In the genomic region with DNA sequence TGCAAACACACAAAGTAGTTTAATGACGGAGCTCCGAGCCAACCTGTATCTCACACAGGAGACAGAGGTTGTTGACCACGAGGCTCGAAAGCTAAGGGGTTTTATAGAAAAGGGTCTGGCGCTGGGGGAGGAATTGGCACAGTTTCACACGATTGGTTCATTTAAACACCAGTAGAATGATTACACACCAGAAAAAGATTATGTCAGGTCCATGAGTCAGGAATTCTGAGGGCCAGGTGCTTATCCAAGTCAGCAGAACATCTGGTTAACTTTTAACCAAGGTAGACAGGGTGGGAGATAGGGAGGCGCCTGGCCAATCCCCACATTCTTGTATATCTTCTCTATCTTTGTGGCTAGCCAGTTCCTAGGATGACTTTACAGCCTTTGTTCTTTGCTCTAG, we compare ENCODE assay signal across 11 mouse cellular contexts. TPM values are rescaled to one million over a fixed set of nuclear protein-coding genes. Genes with fewer than 3 reads are reported as not detected.
A peak's percentile ranks its signal among the peaks of the same experiment; 100 is the strongest.
DNase-seq lines count a peak whose midpoint lies in the region; TF ChIP-seq lines count a peak whose summit lies in the region.
"Not testable (repeated sequence)": the region's sequence is repeated elsewhere in the genome, so short reads cannot be mapped to it uniquely, and the experiment has no call there.
"Had no signal": no experiment of that assay in that cellular context is flagged by ENCODE, and none has a peak within 500 bp of the region (broad histone marks: within the 10 kb centered on the region; RNA-seq: fewer than 3 reads in every experiment).

No protein-coding gene starts in this region.

- not testable (repeated sequence) for H3K9me3 ChIP-seq in ES-Bruce4 (replicated peaks; ENCODE audit: control insufficient read depth, insufficient read depth, low read length, poor library complexity, severe bottlenecking)

- not testable (repeated sequence) for H3K4me3 ChIP-seq in ES-Bruce4 (ENCODE audit: low read depth, low read length)

- peak; percentile 56 for DNase-seq in R1 (ENCODE audit: low read depth, low spot score)
- peak; percentile 55 for DNase-seq in heart, adult 11 months

- TF ChIP-seq EP300 in ES-Bruce4 (IDR thresholded peaks at IDR 0.05; ENCODE audit: insufficient read depth, low read depth, low read length) = not testable (repeated sequence)

- not testable (repeated sequence) for H3K9ac ChIP-seq in ES-Bruce4 (ENCODE audit: low read depth, poor library complexity, severe bottlenecking)

- H3K27ac ChIP-seq in ES-Bruce4 (ENCODE audit: insufficient read depth, low read length) = peak overlapping the region; percentile 69; the same call in 1 of the 2 replicates

- TF ChIP-seq POLR2A in ES-Bruce4 (IDR thresholded peaks at IDR 0.05; ENCODE audit: insufficient read depth, low read length) = not testable (repeated sequence)

- H3K4me1 ChIP-seq in ES-Bruce4 (ENCODE audit: control insufficient read depth, insufficient read depth, low read length) = not testable (repeated sequence)

- H3K36me3 ChIP-seq in ES-Bruce4 (ENCODE audit: control insufficient read depth, insufficient read depth, low read length, poor library complexity, severe bottlenecking) = not testable (repeated sequence)

- not testable (repeated sequence) for TF ChIP-seq CTCF in ES-Bruce4 (IDR thresholded peaks at IDR 0.05; ENCODE audit: low read depth, low read length)

- H3K27me3 ChIP-seq in ES-Bruce4 (ENCODE audit: control insufficient read depth, insufficient read depth, low read length, poor library complexity, severe bottlenecking) = not testable (repeated sequence)

RNA-seq across cellular contexts. Expression of gene Gm10772, which starts 35.8 kb away (rescaled TPM):
- polyA plus RNA-seq in ES-Bruce4 (2011; ENCODE audit: insufficient read depth, insufficient read length, low read depth, missing spikeins) = 9.0 and 9.2 TPM in 2 replicates
- polyA plus RNA-seq: activated CD4-positive, CD25-positive, alpha-beta regulatory T cell, adult 4 months; adrenal gland, adult 2 months; brain, embryonic 14.5 days; C2C12; CD4-positive, CD25-positive, alpha-beta regulatory T cell, adult 4 months; cerebellum, adult 2 months; G1E; Patski had no signal
